Mouse (Mus musculus): Measurements from ENCODE around the gene Elp6. TPM values are rescaled to one million over a fixed set of nuclear protein-coding genes. Genes with fewer than 3 reads are reported as not detected.

Gene Elp6
- total and polyA plus RNA-seq, 2 experiments from 2014 or later = 27.5 to 35.2 TPM

DNA sequence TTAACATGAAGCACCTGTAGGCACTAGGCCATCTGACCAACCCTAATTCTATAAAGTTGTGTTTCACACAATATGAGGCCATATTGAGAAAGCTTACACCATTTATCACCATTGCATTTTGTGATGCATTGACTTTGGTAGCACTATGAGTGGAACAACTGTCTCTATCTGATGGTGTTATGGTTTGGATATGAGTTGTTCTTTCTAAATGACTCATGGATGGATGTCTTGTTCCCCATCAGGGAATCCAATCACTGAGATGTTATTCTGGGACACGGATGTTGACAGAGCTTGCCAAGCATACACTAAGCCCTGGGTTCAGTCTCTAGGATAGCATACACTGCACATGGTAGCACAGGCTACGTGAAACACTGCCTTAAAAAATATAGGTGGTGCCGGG is 32.6 kb upstream of the Elp6 start:
- no peak overlapping the region for H3K4me2 ChIP-seq (ENCODE audit: low read depth)
- H3K27me3 ChIP-seq (ENCODE audit: insufficient read depth, low read length) = no peaks in the 10 kb centered on the region
- ATAC-seq = no peak
- no peak overlapping the region for H3K27ac ChIP-seq (ENCODE audit: low read depth, low read length)
- WGBS = 94% methylated on average over 3 of the region's 3 CpGs
- no peaks in the 10 kb centered on the region for H3K9me3 ChIP-seq (ENCODE audit: low read length)
- no peak overlapping the region for H3K9ac ChIP-seq
- TF ChIP-seq CTCF (IDR thresholded peaks at IDR 0.05; ENCODE audit: low read depth) = no peak
- no peaks in the 10 kb centered on the region for H3K4me1 ChIP-seq (ENCODE audit: insufficient read depth)
- DNase-seq = no peak
- no peak overlapping the region for H3K4me3 ChIP-seq (ENCODE audit: low read depth, low read length)
- no peaks in the 10 kb centered on the region for H3K36me3 ChIP-seq (ENCODE audit: insufficient read depth)

DNA sequence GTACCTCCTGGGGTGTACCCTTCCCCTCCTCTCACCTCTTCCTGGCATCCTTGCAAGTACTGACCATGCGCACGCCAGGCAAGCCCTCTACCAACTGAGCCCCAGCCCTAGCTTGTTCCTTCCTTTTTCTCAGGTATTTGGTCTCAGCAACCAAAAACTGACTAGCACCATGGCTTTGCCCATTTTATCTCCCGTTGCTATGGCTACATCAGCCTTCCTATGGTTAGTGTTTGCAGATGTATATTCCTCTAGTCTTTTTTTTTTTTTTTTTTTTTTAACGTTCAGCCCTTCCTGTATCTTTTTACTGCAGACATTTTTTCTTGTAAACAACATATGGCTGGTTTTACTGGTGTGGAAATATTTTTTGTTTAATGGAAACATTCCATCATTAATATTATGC is 31.5 kb upstream of the Elp6 start:
- WGBS = 62% methylated on average over 4 of the region's 4 CpGs
- Histone ChIP-seq H3K27me3 (ENCODE audit: insufficient read depth, low read length) (no peaks in the 10 kb centered on the region), H3K4me2 (ENCODE audit: low read depth) (no peak overlapping the region), H3K9me3 (ENCODE audit: low read length) (no peaks in the 10 kb centered on the region), H3K4me3 (ENCODE audit: low read depth, low read length) (no peak overlapping the region), H3K4me1 (ENCODE audit: insufficient read depth) (no peaks in the 10 kb centered on the region), H3K27ac (ENCODE audit: low read depth, low read length) (no peak overlapping the region), H3K9ac (no peak overlapping the region), H3K36me3 (ENCODE audit: insufficient read depth) (no peaks in the 10 kb centered on the region)
- no peak for TF ChIP-seq CTCF (IDR thresholded peaks at IDR 0.05; ENCODE audit: low read depth)
- ATAC-seq = no peak
- no peak for DNase-seq

DNA sequence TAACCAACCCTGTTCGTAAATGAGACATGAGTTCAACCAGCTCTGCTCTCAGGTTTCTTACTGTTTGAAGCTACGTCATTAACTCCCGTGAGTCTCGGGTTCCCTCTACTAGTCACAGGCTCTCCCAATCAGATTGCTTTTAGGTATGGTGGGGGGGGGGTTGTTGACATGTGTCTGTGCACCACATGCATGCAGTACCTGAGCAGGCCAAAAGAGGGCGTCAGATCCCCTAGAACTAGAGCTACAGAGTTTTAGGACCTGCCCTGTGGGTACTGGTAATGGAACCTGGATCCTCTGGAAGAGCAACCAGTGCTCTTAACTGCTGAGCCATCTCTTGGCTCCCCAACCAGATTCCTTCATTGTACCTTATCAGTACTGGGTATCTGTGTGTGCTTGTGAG is 29.1 kb upstream of the Elp6 start:
- no peak overlapping the region for H3K27ac ChIP-seq (ENCODE audit: low read depth, low read length)
- no peaks in the 10 kb centered on the region for H3K36me3 ChIP-seq (ENCODE audit: insufficient read depth)
- no peak overlapping the region for H3K9ac ChIP-seq
- 0 out of 2 replicates have a peak, but pooled peaks have one; percentile 17 for TF ChIP-seq CTCF (IDR thresholded peaks at IDR 0.05; ENCODE audit: low read depth)
- no peak overlapping the region for H3K4me2 ChIP-seq (ENCODE audit: low read depth)
- H3K27me3 ChIP-seq (ENCODE audit: insufficient read depth, low read length) = no peaks in the 10 kb centered on the region
- no peaks in the 10 kb centered on the region for H3K4me1 ChIP-seq (ENCODE audit: insufficient read depth)
- 78% methylated on average over 5 of the region's 5 CpGs for WGBS
- no peak for ATAC-seq
- DNase-seq = no peak
- H3K4me3 ChIP-seq (ENCODE audit: low read depth, low read length) = no peak overlapping the region
- H3K9me3 ChIP-seq (ENCODE audit: low read length) = no peaks in the 10 kb centered on the region

DNA sequence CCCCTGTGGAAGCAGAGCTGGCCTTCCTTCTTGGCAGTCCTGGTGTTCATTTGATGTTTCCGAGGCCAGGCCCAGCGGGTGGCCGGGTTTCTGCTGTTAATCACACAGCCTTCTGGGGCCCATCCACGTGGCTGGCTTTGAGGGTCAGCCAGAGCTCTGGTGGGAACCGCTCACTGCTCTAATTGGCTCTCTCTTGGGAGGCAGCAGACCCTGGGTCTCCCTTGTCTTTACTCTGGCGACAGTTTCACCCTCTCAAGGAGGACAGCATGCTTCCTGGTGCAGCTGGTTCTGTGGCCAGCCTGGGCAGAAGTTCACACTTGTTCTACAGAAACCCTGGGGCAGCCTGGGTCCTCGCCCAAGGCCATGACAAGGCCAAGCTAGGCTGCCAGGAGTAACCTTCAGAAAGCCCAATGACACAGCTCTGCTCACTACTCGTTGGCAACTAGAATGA is 27.5 kb upstream of the Elp6 start:
- 36% methylated on average over 8 of the region's 8 CpGs for WGBS
- ATAC-seq (peak; percentile 88), DNase-seq (peak; percentile 61)
- no peaks in the 10 kb centered on the region for H3K36me3 ChIP-seq (ENCODE audit: insufficient read depth)
- no peaks in the 10 kb centered on the region for H3K27me3 ChIP-seq (ENCODE audit: insufficient read depth, low read length)
- no peak for TF ChIP-seq CTCF (IDR thresholded peaks at IDR 0.05; ENCODE audit: low read depth)
- no peak overlapping the region for H3K4me2 ChIP-seq (ENCODE audit: low read depth)
- H3K4me3 ChIP-seq (ENCODE audit: low read depth, low read length) = no peak overlapping the region
- no peaks in the 10 kb centered on the region for H3K9me3 ChIP-seq (ENCODE audit: low read length)
- H3K9ac ChIP-seq = no peak overlapping the region
- no peak overlapping the region for H3K27ac ChIP-seq (ENCODE audit: low read depth, low read length)
- no peaks in the 10 kb centered on the region for H3K4me1 ChIP-seq (ENCODE audit: insufficient read depth)

DNA sequence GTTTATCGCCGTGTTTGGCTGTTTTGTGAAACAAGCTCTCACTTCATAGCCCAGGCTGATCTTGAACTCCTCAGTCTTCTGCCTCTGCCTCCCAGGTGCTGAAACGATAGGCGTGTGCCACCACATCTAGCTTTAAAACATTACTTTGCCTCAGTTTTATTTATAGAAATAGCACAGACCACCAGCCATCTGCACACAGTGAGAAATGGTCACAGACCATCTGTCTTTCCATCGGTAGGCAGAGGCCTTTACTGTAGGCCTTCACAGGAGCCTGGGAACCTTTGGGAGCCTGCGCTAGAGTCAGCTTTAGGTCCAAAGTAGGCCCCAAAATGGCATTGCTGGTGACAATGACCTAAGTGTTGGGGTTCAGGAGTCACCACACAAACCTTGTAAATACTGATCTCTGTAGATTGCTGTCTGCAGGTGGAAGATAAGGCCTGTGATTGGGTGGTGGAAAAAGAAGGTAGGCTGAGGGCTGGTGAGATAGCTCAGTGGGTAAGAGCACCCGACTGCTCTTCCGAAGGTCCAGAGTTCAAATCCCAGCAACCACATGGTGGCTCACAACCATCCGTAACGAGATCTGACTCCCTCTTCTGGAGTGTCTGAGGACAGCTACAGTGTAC is 20.8 kb upstream of the Elp6 start:
- DNase-seq = no peak
- WGBS = 83% methylated on average over 8 of the region's 10 CpGs
- Histone ChIP-seq H3K27ac (ENCODE audit: low read depth, low read length) (no peak overlapping the region), H3K4me1 (ENCODE audit: insufficient read depth) (0 out of 2 replicates have a peak, but pooled peaks cover 6% of the 10 kb centered on the region), H3K4me3 (ENCODE audit: low read depth, low read length) (no peak overlapping the region), H3K9me3 (ENCODE audit: low read length) (no peaks in the 10 kb centered on the region), H3K9ac (no peak overlapping the region), H3K4me2 (ENCODE audit: low read depth) (no peak overlapping the region), H3K27me3 (ENCODE audit: insufficient read depth, low read length) (no peaks in the 10 kb centered on the region), H3K36me3 (ENCODE audit: insufficient read depth) (no peaks in the 10 kb centered on the region)
- no peak for ATAC-seq
- no peak for TF ChIP-seq CTCF (IDR thresholded peaks at IDR 0.05; ENCODE audit: low read depth)

DNA sequence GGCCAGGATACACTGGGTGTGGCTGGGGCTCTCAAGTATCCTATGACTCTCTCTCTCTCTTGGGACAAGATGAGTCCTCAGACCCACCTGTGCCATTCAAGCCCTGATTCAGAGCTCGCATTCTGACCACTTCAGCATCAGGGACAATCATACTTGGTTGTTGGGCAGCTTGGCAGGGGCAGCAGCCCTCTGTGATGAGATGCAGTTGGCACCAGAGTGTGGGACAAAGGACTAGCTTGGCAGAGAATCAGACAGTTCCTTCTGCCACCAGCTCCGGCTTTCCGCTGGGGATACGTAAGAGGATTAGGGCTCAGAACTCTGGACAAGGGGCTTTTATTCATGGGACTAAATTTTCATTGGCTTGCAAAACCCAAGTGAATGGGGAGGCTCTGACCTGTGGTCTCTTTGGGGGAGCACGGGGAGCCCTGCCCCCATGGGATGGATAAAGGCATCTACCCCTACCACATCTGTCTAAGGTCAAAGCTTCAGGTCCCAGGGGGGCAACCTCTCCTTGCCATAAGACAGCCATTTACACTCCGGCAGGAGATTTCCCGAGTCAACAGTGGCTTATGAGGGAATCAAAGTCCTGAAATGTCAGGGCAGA is 17.6 kb upstream of the Elp6 start:
- Histone ChIP-seq H3K36me3 (ENCODE audit: insufficient read depth) (no peaks in the 10 kb centered on the region), H3K9ac (no peak overlapping the region)
- no peak for TF ChIP-seq CTCF (IDR thresholded peaks at IDR 0.05; ENCODE audit: low read depth)

DNA sequence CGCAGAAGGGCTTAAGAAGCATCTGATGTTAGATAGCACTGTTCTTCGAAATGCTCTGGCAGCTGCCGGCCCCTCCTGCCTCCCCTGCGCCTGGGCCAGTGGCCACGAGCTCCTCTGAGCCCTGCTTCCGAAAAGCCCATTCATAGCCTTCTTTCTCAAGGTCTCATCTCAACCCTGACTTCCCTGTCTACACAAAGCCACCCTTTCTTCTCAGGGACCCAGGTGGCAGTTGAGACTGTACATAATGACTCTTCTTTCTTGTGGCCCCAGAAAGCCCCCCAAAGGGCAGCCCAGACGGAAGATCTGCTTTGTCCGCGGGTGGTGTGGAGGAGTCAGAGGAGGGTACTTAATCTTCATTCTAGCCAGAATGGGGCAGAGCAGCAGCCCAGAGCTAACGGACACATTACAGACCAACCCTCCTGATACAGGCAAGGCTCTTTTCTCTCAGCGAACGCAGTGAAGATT is 11.7 kb upstream of the Elp6 start:
- H3K4me1 ChIP-seq (ENCODE audit: insufficient read depth) = no peaks in the 10 kb centered on the region
- no peak for DNase-seq
- H3K27me3 ChIP-seq (ENCODE audit: insufficient read depth, low read length) = no peaks in the 10 kb centered on the region
- H3K4me2 ChIP-seq (ENCODE audit: low read depth) = no peak overlapping the region
- H3K36me3 ChIP-seq (ENCODE audit: insufficient read depth) = no peaks in the 10 kb centered on the region
- H3K9ac ChIP-seq = no peak overlapping the region
- ATAC-seq = peak; percentile 74
- no peaks in the 10 kb centered on the region for H3K9me3 ChIP-seq (ENCODE audit: low read length)
- 56% methylated on average over 12 of the region's 12 CpGs for WGBS
- TF ChIP-seq CTCF (IDR thresholded peaks at IDR 0.05; ENCODE audit: low read depth) = no peak
- H3K4me3 ChIP-seq (ENCODE audit: low read depth, low read length) = no peak overlapping the region
- H3K27ac ChIP-seq (ENCODE audit: low read depth, low read length) = 0 out of 2 replicates have a peak overlapping the region, but pooled peaks have one; percentile 21

More for the DNA sequence above, 17.6 kb upstream of the Elp6 start:
- H3K4me1 ChIP-seq (ENCODE audit: insufficient read depth) = 0 out of 2 replicates have a peak, but pooled peaks cover 6% of the 10 kb centered on the region
- DNase-seq (peak; percentile 79), ATAC-seq (peak; percentile 93)
- 17% methylated on average over 7 of the region's 7 CpGs for WGBS
- peak overlapping the region; percentile 72 for H3K27ac ChIP-seq (ENCODE audit: low read depth, low read length)
- no peaks in the 10 kb centered on the region for H3K9me3 ChIP-seq (ENCODE audit: low read length)
- no peaks in the 10 kb centered on the region for H3K27me3 ChIP-seq (ENCODE audit: insufficient read depth, low read length)
- no peak overlapping the region for H3K4me2 ChIP-seq (ENCODE audit: low read depth)
- no peak overlapping the region for H3K4me3 ChIP-seq (ENCODE audit: low read depth, low read length)

Data from forebrain, postnatal 0 days (tissue).